Mouse (Mus musculus) embryonic facial prominence, embryonic 12.5 days (tissue): ENCODE results near the gene Pax2. TPM values are rescaled to one million over a fixed set of nuclear protein-coding genes. Genes with fewer than 3 reads are reported as not detected.

Experiments
- ATAC-seq: fragments of 200-750 bp; cut with Nextera tagmentation; 2 replicates; pipeline ENCODE4 v1.8.0; 2017; ENCODE audit not compliant: insufficient number of reproducible peaks, insufficient read depth, low FRiP score, low TSS enrichment
- H3K27ac ChIP-seq: fragments of 300-500 bp; sonication (generic); 2 replicates; pipeline ENCODE4 v1.5.1; 2016; ENCODE audit warnings: mild to moderate bottlenecking
- H3K27me3 ChIP-seq: fragments of 300-500 bp; sonication (generic); 2 replicates; pipeline ENCODE4 v1.6.1; 2016; ENCODE audit warnings: mild to moderate bottlenecking, moderate library complexity
- H3K36me3 ChIP-seq: fragments of 300-500 bp; sonication (generic); 2 replicates; pipeline ENCODE4 v1.6.1; 2016; ENCODE audit warnings: mild to moderate bottlenecking
- H3K4me1 ChIP-seq: fragments of 300-500 bp; sonication (generic); 2 replicates; pipeline ENCODE4 v1.6.1; 2016
- H3K4me2 ChIP-seq: fragments of 300-500 bp; sonication (generic); replicated peaks from 2 replicates; pipeline ENCODE4 v1.6.1; 2016; ENCODE audit warnings: mild to moderate bottlenecking, moderate library complexity
- H3K4me3 ChIP-seq: fragments of 300-500 bp; sonication (generic); 2 replicates; pipeline ENCODE4 v1.5.1; 2016; ENCODE audit warnings: mild to moderate bottlenecking
- H3K9ac ChIP-seq: fragments of 300-500 bp; sonication (generic); 2 replicates; pipeline ENCODE4 v1.6.1; 2016; ENCODE audit warnings: mild to moderate bottlenecking, moderate library complexity
- H3K9me3 ChIP-seq: fragments of 300-500 bp; sonication (generic); 2 replicates; pipeline ENCODE4 v1.6.1; 2016; ENCODE audit warnings: mild to moderate bottlenecking, moderate library complexity
- WGBS: fragments of 180-500 bp; shearing (Covaris S2); methylation state at CpG from one replicate; pipeline ENCODE4 v1.1.7; 2016; 5-methylcytosine and 5-hydroxymethylcytosine counted together
- polyA plus RNA-seq: library from polyadenylated mRNA; unstranded; fragments of >200 nt; fragmentation: Nextera tagmentation; extraction: Ambion mirVana; gene quantifications from 2 replicates; pipeline ENCODE4 v1.2.1, GENCODE M21; 2016

Pax2 gene
- polyA plus RNA-seq, 1 experiment from 2014 or later = 0.95 TPM

DNA sequence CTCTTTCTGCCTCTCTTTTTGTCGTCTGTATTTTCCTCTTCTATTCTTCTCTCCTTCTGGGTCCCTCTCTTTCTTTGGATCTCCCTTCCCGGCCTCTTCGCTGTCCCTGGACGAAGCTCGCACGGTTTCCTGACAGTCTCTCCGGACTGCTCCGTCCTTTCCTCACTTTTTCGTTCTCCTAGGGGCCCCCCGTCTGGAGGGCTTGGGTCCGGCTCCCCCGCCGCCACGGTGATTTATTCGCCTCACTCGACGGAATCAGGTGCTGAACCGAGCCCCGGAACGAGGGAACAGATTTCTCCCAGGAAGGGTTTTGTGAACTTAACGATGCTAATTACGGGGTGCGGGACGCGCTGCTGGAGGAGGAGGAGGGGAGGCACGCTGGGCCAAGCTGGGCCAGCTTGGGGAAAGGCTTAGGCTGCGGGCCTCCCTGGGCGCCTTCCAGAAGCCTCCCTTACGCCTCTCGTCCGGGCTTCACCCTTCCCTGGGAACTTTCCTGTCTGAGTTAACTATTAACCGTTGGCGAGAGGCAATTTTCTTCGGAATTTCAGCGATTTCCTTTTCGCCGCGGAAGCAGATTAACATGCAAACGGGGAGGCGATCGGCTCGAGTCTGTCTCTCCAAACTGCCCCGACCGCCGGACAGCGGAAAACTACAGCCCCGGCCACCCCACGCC is 14.6 kb upstream of the Pax2 start:
- Histone ChIP-seq H3K4me2 (peak overlapping the region; percentile 31), H3K4me3 (peak overlapping the region; percentile 9; the same call in 1 of the 2 replicates), H3K27ac (no peak overlapping the region), H3K27me3 (peaks cover 99% of the 10 kb centered on the region), H3K36me3 (no peaks in the 10 kb centered on the region), H3K4me1 (peaks cover 12% of the 10 kb centered on the region; the same call in 1 of the 2 replicates), H3K9me3 (no peaks in the 10 kb centered on the region), H3K9ac (no peak overlapping the region)
- WGBS = under 1% methylated on average over 48 of the region's 48 CpGs
- no peak for ATAC-seq

GRCm38 (mm10) chr19:44741764-44742127 is 14.1 kb upstream of the Pax2 start:
- Histone ChIP-seq H3K4me3 (peak overlapping the region; percentile 9; the same call in 1 of the 2 replicates), H3K9ac (no peak overlapping the region), H3K4me1 (peaks cover 17% of the 10 kb centered on the region), H3K27ac (no peak overlapping the region), H3K36me3 (no peaks in the 10 kb centered on the region), H3K4me2 (peak overlapping the region; percentile 31), H3K9me3 (no peaks in the 10 kb centered on the region), H3K27me3 (peaks cover 99% of the 10 kb centered on the region)
- no peak for ATAC-seq
- WGBS = 1% methylated on average over 13 of the region's 13 CpGs

- Histone ChIP-seq H3K4me3 (peak overlapping the region; percentile 9; the same call in 1 of the 2 replicates), H3K9ac (no peak overlapping the region), H3K9me3 (no peaks in the 10 kb centered on the region), H3K4me1 (peaks cover 19% of the 10 kb centered on the region), H3K36me3 (no peaks in the 10 kb centered on the region), H3K4me2 (peak overlapping the region; percentile 31), H3K27me3 (peaks cover 99% of the 10 kb centered on the region), H3K27ac (no peak overlapping the region)
- under 1% methylated on average over 22 of the region's 22 CpGs for WGBS
- no peak for ATAC-seq
These were observed 13.5 kb upstream of the Pax2 start for GRCm38 (mm10) chr19:44742131-44743020.

GRCm38 (mm10) chr19:44743021-44743415 is 12.8 kb upstream of the Pax2 start:
- Histone ChIP-seq H3K27ac (no peak overlapping the region), H3K4me3 (no peak overlapping the region), H3K4me2 (no peak overlapping the region), H3K4me1 (peaks cover 19% of the 10 kb centered on the region), H3K9me3 (no peaks in the 10 kb centered on the region), H3K36me3 (no peaks in the 10 kb centered on the region), H3K27me3 (peaks cover 99% of the 10 kb centered on the region), H3K9ac (no peak overlapping the region)
- WGBS = 0% methylated on average over 2 of the region's 2 CpGs
- ATAC-seq = no peak

DNA sequence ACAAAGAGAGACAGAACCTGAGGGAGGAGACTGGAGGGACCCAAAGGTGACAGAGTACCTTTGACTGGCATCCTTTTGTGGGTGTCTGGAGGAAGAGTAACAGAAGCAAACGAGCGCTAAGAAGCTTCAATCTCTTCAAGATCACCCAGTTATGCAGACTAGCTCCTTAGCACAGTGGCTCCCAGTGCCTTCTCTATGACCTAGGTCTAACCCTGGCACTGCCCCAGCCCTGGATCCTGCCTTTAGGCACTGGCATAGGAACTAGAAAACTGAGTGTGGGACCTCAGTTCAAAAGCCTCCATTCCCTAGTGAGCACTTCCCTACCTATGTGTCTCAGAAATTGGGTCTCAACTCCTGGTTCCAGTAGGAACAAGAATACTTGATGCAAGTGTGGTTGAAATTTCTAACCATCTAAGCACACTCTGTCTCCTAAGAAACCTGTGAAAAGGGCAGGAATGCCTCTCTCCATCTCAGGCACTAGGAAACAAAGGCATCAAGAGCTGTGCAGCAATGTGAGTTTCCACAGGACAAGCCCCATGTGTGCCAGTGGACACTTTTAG is 11.8 kb upstream of the Pax2 start:
- Histone ChIP-seq H3K4me3 (no peak overlapping the region), H3K4me2 (no peak overlapping the region), H3K27me3 (peaks cover 99% of the 10 kb centered on the region), H3K9ac (no peak overlapping the region), H3K9me3 (no peaks in the 10 kb centered on the region), H3K4me1 (peaks cover 19% of the 10 kb centered on the region), H3K27ac (no peak overlapping the region), H3K36me3 (no peaks in the 10 kb centered on the region)
- WGBS = 3% methylated on average over 2 of the region's 2 CpGs
- ATAC-seq = no peak

GRCm38 (mm10) chr19:44745741-44746140 is 10.1 kb upstream of the Pax2 start:
- Histone ChIP-seq H3K4me1 (peaks cover 26% of the 10 kb centered on the region), H3K9ac (no peak overlapping the region), H3K9me3 (no peaks in the 10 kb centered on the region), H3K4me3 (no peak overlapping the region), H3K4me2 (no peak overlapping the region), H3K27me3 (peaks cover 98% of the 10 kb centered on the region), H3K36me3 (no peaks in the 10 kb centered on the region), H3K27ac (no peak overlapping the region)
- 2% methylated on average over 6 of the region's 6 CpGs for WGBS
- ATAC-seq = no peak

DNA sequence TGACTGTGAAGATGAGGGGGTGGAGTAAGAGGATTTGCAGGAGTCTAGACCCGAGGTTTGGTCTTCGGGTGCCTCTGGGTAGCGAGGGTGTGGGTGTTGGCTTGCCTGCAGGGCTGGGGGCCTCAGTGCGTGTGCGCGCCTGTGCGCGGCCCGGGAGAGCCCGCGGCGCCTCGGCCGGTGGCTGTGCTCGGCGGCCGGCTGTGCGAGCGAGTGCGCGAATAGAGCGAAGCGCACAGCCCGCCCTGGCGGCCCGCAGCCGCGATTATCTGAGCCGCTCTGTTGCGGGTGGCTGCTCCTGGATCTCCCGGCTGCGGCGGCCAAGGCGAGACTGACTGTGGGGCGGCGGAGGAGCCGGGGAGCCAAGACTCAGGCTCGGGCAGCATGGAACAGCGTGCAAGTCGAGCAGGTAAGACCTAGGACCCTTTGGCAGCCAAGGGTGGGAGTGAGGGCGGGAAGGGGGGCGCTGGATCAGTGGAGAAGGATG is 9.3 kb upstream of the Pax2 start:
- no peaks in the 10 kb centered on the region for H3K36me3 ChIP-seq
- H3K27me3 ChIP-seq = peaks cover 98% of the 10 kb centered on the region
- H3K27ac ChIP-seq = no peak overlapping the region
- no peaks in the 10 kb centered on the region for H3K9me3 ChIP-seq
- no peak overlapping the region for H3K9ac ChIP-seq
- peak overlapping the region; percentile 21 for H3K4me3 ChIP-seq
- H3K4me1 ChIP-seq = peaks cover 20% of the 10 kb centered on the region
- no peak for ATAC-seq
- peak overlapping the region; percentile 34 for H3K4me2 ChIP-seq
- under 1% methylated on average over 42 of the region's 42 CpGs for WGBS

- Histone ChIP-seq H3K27ac (no peak overlapping the region), H3K4me2 (no peak overlapping the region), H3K4me3 (no peak overlapping the region), H3K4me1 (peaks cover 14% of the 10 kb centered on the region), H3K9me3 (no peaks in the 10 kb centered on the region), H3K9ac (no peak overlapping the region), H3K27me3 (peaks cover 98% of the 10 kb centered on the region), H3K36me3 (no peaks in the 10 kb centered on the region)
- 9% methylated on average over 4 of the region's 4 CpGs for WGBS
- ATAC-seq = no peak
These were observed 8.4 kb upstream of the Pax2 start for GRCm38 (mm10) chr19:44747471-44747870.

GRCm38 (mm10) chr19:44748271-44748670 is 7.6 kb upstream of the Pax2 start:
- H3K4me2 ChIP-seq = no peak overlapping the region
- H3K27ac ChIP-seq = no peak overlapping the region
- 3% methylated on average over 5 of the region's 5 CpGs for whole genome bisulfite sequencing
- H3K36me3 ChIP-seq = no peaks in the 10 kb centered on the region
- H3K4me3 ChIP-seq = no peak overlapping the region
- peaks cover 97% of the 10 kb centered on the region for H3K27me3 ChIP-seq
- ATAC-seq = no peak
- no peaks in the 10 kb centered on the region for H3K9me3 ChIP-seq
- no peak overlapping the region for H3K9ac ChIP-seq
- H3K4me1 ChIP-seq = peaks cover 14% of the 10 kb centered on the region

DNA sequence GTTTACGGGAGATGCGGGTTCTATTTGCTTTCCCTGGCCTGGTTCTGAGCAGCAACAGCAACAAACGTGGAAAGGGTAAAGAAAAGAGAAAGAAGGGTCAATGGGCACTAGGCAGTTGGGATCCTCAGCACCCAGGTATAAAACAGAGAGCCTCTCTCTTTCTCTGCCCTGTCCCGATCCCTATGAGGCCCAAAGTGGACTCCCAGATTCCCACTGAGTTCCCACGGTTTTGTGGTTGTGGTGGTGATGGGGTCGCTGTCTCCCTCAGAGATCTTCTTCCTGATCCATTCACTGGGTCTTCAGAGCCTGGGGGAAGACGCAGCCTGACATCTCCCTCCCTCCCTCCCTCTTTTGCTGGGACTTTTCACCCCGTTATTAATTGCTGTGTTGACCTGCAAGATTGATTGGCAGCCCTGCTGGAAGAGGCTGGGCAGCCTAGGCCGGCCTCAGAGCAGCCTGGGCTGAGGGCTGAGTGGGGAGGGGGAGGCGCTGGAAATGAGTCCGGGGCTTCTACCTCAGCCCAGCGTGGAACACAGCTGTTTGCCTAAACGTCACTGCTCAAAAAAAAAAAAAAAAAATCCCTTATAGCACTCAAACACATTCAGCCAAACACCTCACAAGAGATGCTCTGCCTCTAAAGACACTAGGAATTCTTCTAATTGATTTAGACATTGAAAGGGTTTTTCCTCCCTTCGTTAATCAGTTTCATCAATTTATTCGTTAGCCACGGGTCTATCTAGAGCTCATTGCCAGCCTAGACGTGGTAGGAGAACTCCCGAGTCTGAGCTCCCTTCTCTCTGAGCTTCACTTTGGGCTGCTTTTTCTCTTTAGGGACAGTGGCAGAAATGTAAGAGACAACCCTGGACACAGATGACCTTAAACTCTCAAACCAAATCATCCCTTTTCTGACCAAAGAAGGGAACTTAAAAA is 6.5 kb upstream of the Pax2 start:
- Histone ChIP-seq H3K27me3 (peaks cover 98% of the 10 kb centered on the region), H3K4me3 (no peak overlapping the region), H3K36me3 (no peaks in the 10 kb centered on the region), H3K27ac (no peak overlapping the region), H3K9ac (no peak overlapping the region), H3K9me3 (no peaks in the 10 kb centered on the region), H3K4me2 (no peak overlapping the region), H3K4me1 (peaks cover 14% of the 10 kb centered on the region)
- ATAC-seq = no peak
- 2% methylated on average over 18 of the region's 18 CpGs for WGBS
